Mouse (Mus musculus) monocyte, adult 5-6 weeks (primary cell): ENCODE results near the gene Commd3. TPM values are rescaled to one million over a fixed set of nuclear protein-coding genes. Genes with fewer than 3 reads are reported as not detected.

ENCODE experiments used
- ATAC-seq: fragments of 153-309, 156-312 bp; replicated peaks from 2 replicates; pipeline ENCODE4 v1.8.0; 2017; ENCODE audit warnings: mild to moderate bottlenecking; ENCODE audit not compliant: low TSS enrichment, insufficient number of reproducible peaks, severe bottlenecking, poor library complexity, low FRiP score
- total RNA-seq: library from RNA; stranded (forward); fragments of 200-1000, 200-491, 200-594 nt; gene quantifications from 3 replicates; pipeline ENCODE4 v1.2.3, GENCODE M21; 2017

The Commd3 gene
- total RNA-seq, 1 experiment from 2014 or later: 140 TPM

DNA sequence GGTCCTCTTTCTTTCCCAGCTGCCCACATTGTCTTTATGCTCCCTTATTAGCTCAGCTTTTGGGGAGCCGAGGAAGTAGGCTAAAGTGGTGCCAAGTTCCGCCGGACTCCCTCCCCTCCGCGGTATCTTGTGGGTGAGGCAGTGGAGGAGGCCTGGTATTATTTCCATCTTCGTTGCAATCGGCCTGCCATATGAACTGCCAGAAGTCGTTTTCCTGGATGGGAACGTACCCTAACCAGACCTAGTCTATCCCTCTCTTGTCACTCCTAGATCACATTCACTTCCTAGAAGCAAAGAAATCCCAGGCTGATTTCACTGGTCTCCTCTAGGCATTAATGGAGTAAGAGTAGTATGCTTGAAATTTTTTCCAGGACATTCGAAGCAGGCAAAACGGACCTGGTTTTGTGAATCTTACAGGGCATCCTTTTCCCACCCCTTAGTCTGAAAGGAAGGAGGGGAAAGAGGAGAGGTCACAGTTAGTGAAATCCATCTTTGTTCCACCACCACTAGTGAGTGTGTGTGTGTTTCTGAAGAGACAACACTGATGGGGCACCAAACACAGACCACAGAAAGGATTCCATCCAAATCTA, 27.3 kb downstream of the Commd3 start:
- ATAC-seq: no peak; the same call in 1 of the 2 replicates

DNA sequence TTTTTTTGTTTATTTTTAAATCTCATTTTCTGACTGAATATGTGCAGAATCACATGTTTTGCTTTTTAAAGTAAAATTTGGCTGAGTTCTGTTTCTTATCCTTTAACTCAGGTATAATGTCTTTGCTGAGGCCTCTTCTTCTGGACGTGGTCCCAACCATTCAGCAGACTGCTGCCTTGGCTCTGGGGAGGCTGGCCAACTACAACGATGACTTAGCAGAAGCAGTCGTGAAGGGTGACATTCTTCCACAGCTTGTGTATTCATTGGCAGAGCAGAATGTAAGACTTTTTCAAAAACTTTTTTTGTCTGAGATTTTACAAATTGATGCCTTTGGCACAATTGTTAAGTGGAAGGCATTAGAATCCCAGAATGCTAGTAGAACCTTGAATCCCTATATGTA, 38.2 kb downstream of the Commd3 start:
- no peak for ATAC-seq

GRCm38 (mm10) chr2:18713071-18713470, 40.9 kb downstream of the Commd3 start:
- ATAC-seq: no peak

GRCm38 (mm10) chr2:18714337-18714736, 42.2 kb downstream of the Commd3 start:
- no peak for ATAC-seq

DNA sequence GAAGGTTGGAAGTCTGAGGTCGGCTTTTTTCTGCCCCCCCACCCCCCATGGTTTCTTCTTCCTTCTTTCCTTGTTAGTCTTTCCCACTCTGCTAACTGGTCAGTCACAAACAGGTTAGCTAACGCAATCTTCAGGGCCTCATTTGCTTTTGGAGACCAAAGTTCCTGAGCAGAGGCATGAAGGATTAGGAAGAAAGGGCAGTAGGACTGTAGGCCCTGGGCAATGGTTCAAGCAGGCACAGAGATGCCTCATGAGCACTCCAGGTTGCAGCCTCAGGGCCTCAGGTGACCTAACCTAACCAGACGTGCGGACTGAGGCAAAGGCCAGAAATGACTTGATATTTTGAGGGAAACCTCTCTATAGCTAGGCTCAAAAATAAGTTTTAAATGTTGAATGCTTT, 46.3 kb downstream of the Commd3 start:
- no peak for ATAC-seq

DNA sequence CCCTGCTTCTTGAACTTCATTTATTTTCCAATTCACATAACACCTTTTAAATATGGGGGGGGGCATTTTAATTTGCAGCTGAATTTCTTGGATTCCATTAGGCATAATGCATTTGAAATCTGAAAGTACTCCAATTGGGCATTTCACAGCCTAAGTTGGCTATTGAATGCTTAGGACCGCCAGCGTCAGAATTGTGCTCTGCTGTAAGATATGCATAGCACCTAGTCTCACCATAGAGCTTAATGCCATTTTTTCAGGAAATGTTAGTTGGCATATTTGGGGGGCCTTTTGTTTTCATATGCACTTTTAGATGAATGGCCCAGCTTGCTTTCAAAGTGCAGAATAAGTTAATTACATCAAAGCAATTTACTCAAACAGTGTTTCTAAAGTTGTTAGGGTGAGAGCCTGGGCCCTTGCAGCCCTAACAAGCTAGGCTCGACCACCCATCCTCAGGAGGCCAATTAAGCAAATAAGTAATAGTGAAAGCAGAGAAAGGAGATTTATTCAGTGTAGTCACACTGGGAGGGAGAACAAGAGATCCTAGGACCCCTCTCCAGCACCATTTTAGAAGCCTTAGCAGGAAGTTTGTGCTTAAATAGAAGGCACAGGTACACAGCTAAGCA, 50.1 kb downstream of the Commd3 start:
- ATAC-seq: no peak

GRCm38 (mm10) chr2:18724462-18724861, 52.3 kb downstream of the Commd3 start:
- ATAC-seq: no peak

Other genes with a start within 250 kb of the Commd3 start
- gene Bmi1, start 4.6 kb downstream of the Commd3 start, total RNA-seq: 34.3 to 41.0 TPM (median 36.4 TPM) in 3 replicates
- gene Spag6, start 21.6 kb downstream of the Commd3 start, total RNA-seq: 1.6 TPM in 1 of 3 replicates, not detected in the others